Mouse (Mus musculus) midbrain, embryonic 16.5 days (tissue): Measurements from ENCODE around the gene Pde1c. TPM values are rescaled to one million over a fixed set of nuclear protein-coding genes. Genes with fewer than 3 reads are reported as not detected.
"Not testable (repeated sequence)": the region's sequence is repeated elsewhere in the genome, so short reads cannot be mapped to it uniquely, and the experiment has no call there.

ENCODE experiments used
- ATAC-seq: fragments of 200-750 bp; cut with Nextera tagmentation; 2 replicates; pipeline ENCODE4 v1.8.0; 2017; ENCODE audit warnings: moderate TSS enrichment
- H3K27ac ChIP-seq: fragments of 300-500 bp; sonication (generic); 2 replicates; pipeline ENCODE4 v1.5.1; 2014; ENCODE audit warnings: mild to moderate bottlenecking, low read length, mixed read lengths
- H3K27me3 ChIP-seq: fragments of 300-500 bp; sonication (generic); 2 replicates; pipeline ENCODE4 v1.6.1; 2014; ENCODE audit warnings: low read depth, low read length, mixed read lengths; ENCODE audit not compliant: control insufficient read depth, insufficient read depth
- H3K36me3 ChIP-seq: fragments of 300-500 bp; sonication (generic); 2 replicates; pipeline ENCODE4 v1.6.1; 2014; ENCODE audit warnings: mild to moderate bottlenecking, low read length, moderate library complexity, mixed read lengths; ENCODE audit not compliant: control insufficient read depth, insufficient read depth
- H3K4me1 ChIP-seq: fragments of 300-500 bp; sonication (generic); 2 replicates; pipeline ENCODE4 v1.6.1; 2014; ENCODE audit warnings: mild to moderate bottlenecking, low read length, mixed read lengths; ENCODE audit not compliant: control insufficient read depth, insufficient read depth
- H3K4me2 ChIP-seq: fragments of 300-500 bp; sonication (generic); 2 replicates; pipeline ENCODE4 v1.6.1; 2014; ENCODE audit warnings: mild to moderate bottlenecking, low read length, mixed read lengths
- H3K4me3 ChIP-seq: fragments of 300-500 bp; sonication (generic); 2 replicates; pipeline ENCODE4 v1.5.1; 2014; ENCODE audit warnings: low read depth, mild to moderate bottlenecking, low read length, moderate library complexity, mixed read lengths
- H3K9ac ChIP-seq: fragments of 300-500 bp; sonication (generic); 2 replicates; pipeline ENCODE4 v1.6.1; 2014; ENCODE audit warnings: low read depth, low read length, mixed read lengths
- H3K9me3 ChIP-seq: fragments of 300-500 bp; sonication (generic); replicated peaks from 2 replicates; pipeline ENCODE4 v1.6.1; 2014; ENCODE audit warnings: mild to moderate bottlenecking, low read length, mixed read lengths; ENCODE audit not compliant: control insufficient read depth, poor library complexity, severe bottlenecking
- WGBS: fragments of 180-500 bp; shearing (Covaris S2); extraction: QIAGEN DNeasy Blood & Tissue Kit; methylation state at CpG from one replicate; pipeline ENCODE4 v1.1.7; 2014; 5-methylcytosine and 5-hydroxymethylcytosine counted together
- polyA plus RNA-seq: library from polyadenylated mRNA; unstranded; fragments of >200 nt; fragmentation: Nextera tagmentation; extraction: Ambion mirVana; gene quantifications from 2 replicates; pipeline ENCODE4 v1.2.1, GENCODE M21; 2015

The Pde1c gene
- polyA plus RNA-seq, result 7.4 and 8.7 TPM in 2 replicates

GRCm38 (mm10) chr6:56568470-56569372, at the start of gene Pde1c:
Pde1c (minus strand) TSS chr6:56569103.
- WGBS, result under 1% methylated on average over 48 of the region's 48 CpGs
- peak; percentile 91 for ATAC-seq
- H3K9me3 ChIP-seq, result no peaks in the 10 kb centered on the region
- peaks cover 5% of the 10 kb centered on the region; the same call in 1 of the 2 replicates for H3K4me1 ChIP-seq
- no peaks in the 10 kb centered on the region for H3K36me3 ChIP-seq
- H3K4me3 ChIP-seq, result peak within 1 kb of the TSS; percentile 53
- H3K4me2 ChIP-seq, result peak within 1 kb of the TSS; percentile 74
- 0 out of 2 replicates have a peak within 1 kb of the TSS, but pooled peaks have one; percentile 6 for H3K27ac ChIP-seq
- H3K27me3 ChIP-seq, result no peaks in the 10 kb centered on the region
- peak within 1 kb of the TSS; percentile 62 for H3K9ac ChIP-seq

- no peaks in the 10 kb centered on the region; the same call in 1 of the 2 replicates for H3K4me1 ChIP-seq
- no peaks in the 10 kb centered on the region for H3K27me3 ChIP-seq
- H3K4me3 ChIP-seq, result no peak overlapping the region
- no peak overlapping the region for H3K27ac ChIP-seq
- H3K4me2 ChIP-seq, result no peak overlapping the region
- no peaks in the 10 kb centered on the region for H3K9me3 ChIP-seq
- peak; percentile 45; the same call in 1 of the 2 replicates for ATAC-seq
- H3K9ac ChIP-seq, result no peak overlapping the region
- no peaks in the 10 kb centered on the region for H3K36me3 ChIP-seq
- 21% methylated on average over 7 of the region's 7 CpGs for WGBS
Measured at GRCm38 (mm10) chr6:56616982-56617613, 48.2 kb upstream of the Pde1c start.

GRCm38 (mm10) chr6:56616228-56616981, 47.5 kb upstream of the Pde1c start:
- Histone ChIP-seq H3K4me2 (no peak overlapping the region), H3K36me3 (no peaks in the 10 kb centered on the region), H3K9me3 (no peaks in the 10 kb centered on the region), H3K4me1 (no peaks in the 10 kb centered on the region; the same call in 1 of the 2 replicates), H3K27ac (no peak overlapping the region), H3K27me3 (no peaks in the 10 kb centered on the region), H3K9ac (no peak overlapping the region), H3K4me3 (no peak overlapping the region)
- 44% methylated on average over 10 of the region's 10 CpGs for WGBS
- peak; percentile 36; the same call in 1 of the 2 replicates for ATAC-seq

- not testable (repeated sequence) for H3K4me2 ChIP-seq, H3K9ac ChIP-seq, H3K27ac ChIP-seq, ATAC-seq, H3K4me1 ChIP-seq, H3K4me3 ChIP-seq, H3K9me3 ChIP-seq, H3K27me3 ChIP-seq, H3K36me3 ChIP-seq
- WGBS, result 53% methylated on average over 1 of the region's 1 CpGs
Measured at GRCm38 (mm10) chr6:56609529-56609928, 40.6 kb upstream of the Pde1c start.

- Histone ChIP-seq H3K4me3 (no peak overlapping the region), H3K36me3 (no peaks in the 10 kb centered on the region), H3K9me3 (no peaks in the 10 kb centered on the region), H3K4me2 (no peak overlapping the region), H3K4me1 (no peaks in the 10 kb centered on the region), H3K27ac (no peak overlapping the region), H3K27me3 (no peaks in the 10 kb centered on the region), H3K9ac (no peak overlapping the region)
- ATAC-seq, result peak; percentile 86
- WGBS, result 1% methylated on average over 4 of the region's 4 CpGs
Measured at GRCm38 (mm10) chr6:56608277-56608676, 39.4 kb upstream of the Pde1c start.

GRCm38 (mm10) chr6:56579568-56579967, 10.7 kb upstream of the Pde1c start:
- Histone ChIP-seq H3K9ac (no peak overlapping the region), H3K4me2 (no peak overlapping the region), H3K9me3 (no peaks in the 10 kb centered on the region), H3K27me3 (no peaks in the 10 kb centered on the region), H3K4me1 (no peaks in the 10 kb centered on the region), H3K4me3 (no peak overlapping the region), H3K27ac (no peak overlapping the region), H3K36me3 (no peaks in the 10 kb centered on the region)
- no peak for ATAC-seq
- 80% methylated on average over 1 of the region's 1 CpGs for WGBS

- Histone ChIP-seq H3K9ac (no peak overlapping the region), H3K9me3 (no peaks in the 10 kb centered on the region), H3K27ac (no peak overlapping the region), H3K4me2 (no peak overlapping the region), H3K4me1 (no peaks in the 10 kb centered on the region), H3K4me3 (no peak overlapping the region), H3K27me3 (no peaks in the 10 kb centered on the region), H3K36me3 (no peaks in the 10 kb centered on the region)
- ATAC-seq, result no peak
- 72% methylated on average over 2 of the region's 2 CpGs for WGBS
Measured at GRCm38 (mm10) chr6:56560891-56561290, 8.0 kb downstream of the Pde1c start.

- Histone ChIP-seq H3K9me3 (no peaks in the 10 kb centered on the region), H3K9ac (no peak overlapping the region), H3K4me1 (peaks cover 1% of the 10 kb centered on the region; the same call in 1 of the 2 replicates), H3K27ac (no peak overlapping the region), H3K4me2 (no peak overlapping the region), H3K36me3 (no peaks in the 10 kb centered on the region), H3K27me3 (no peaks in the 10 kb centered on the region), H3K4me3 (no peak overlapping the region)
- WGBS, result 87% methylated on average over 2 of the region's 2 CpGs
- ATAC-seq, result peak; percentile 62
Measured at GRCm38 (mm10) chr6:56560474-56560888, 8.4 kb downstream of the Pde1c start.
